Mouse (Mus musculus): ENCODE data around the gene Hoxd4. TPM values are rescaled to one million over a fixed set of nuclear protein-coding genes. Genes with fewer than 3 reads are reported as not detected.

Gene Hoxd4
- polyA plus RNA-seq, 1 experiment from 2014 or later, result not detected

GRCm38 (mm10) chr2:74705467-74706089 lies 6.2 kb upstream of the Hoxd4 start:
- H3K4me2 ChIP-seq (replicated peaks), result peak overlapping the region; percentile 53
- H3K9ac ChIP-seq (replicated peaks), result 0 out of 2 replicates have a peak overlapping the region, but pooled peaks have one; percentile 20
- WGBS, result under 1% methylated on average over 77 of the region's 85 CpGs
- no peak overlapping the region for H3K27ac ChIP-seq (replicated peaks)
- H3K9me3 ChIP-seq, result no peaks in the 10 kb centered on the region
- H3K4me1 ChIP-seq, result peaks cover 13% of the 10 kb centered on the region
- H3K27me3 ChIP-seq, result peaks cover 92% of the 10 kb centered on the region
- H3K4me3 ChIP-seq, result peak overlapping the region; percentile 38
- H3K36me3 ChIP-seq, result no peaks in the 10 kb centered on the region
- peak; percentile 38; the same call in 1 of the 2 replicates for ATAC-seq (ENCODE audit: low FRiP score, low read depth)

- Histone ChIP-seq H3K36me3 (no peaks in the 10 kb centered on the region), H3K4me2 (replicated peaks) (no peak overlapping the region), H3K9ac (replicated peaks) (no peak overlapping the region), H3K4me3 (no peak overlapping the region), H3K27ac (replicated peaks) (no peak overlapping the region), H3K9me3 (no peaks in the 10 kb centered on the region), H3K4me1 (peaks cover 13% of the 10 kb centered on the region), H3K27me3 (peaks cover 92% of the 10 kb centered on the region)
- ATAC-seq (ENCODE audit: low FRiP score, low read depth), result no peak
- 2% methylated on average over 13 of the region's 13 CpGs for WGBS
Observed at GRCm38 (mm10) chr2:74706393-74706960, 5.3 kb upstream of the Hoxd4 start.

- Histone ChIP-seq H3K27ac (replicated peaks) (no peak overlapping the region), H3K36me3 (no peaks in the 10 kb centered on the region), H3K4me2 (replicated peaks) (no peak overlapping the region), H3K4me1 (peaks cover 19% of the 10 kb centered on the region), H3K4me3 (no peak overlapping the region), H3K27me3 (peaks cover 97% of the 10 kb centered on the region), H3K9ac (replicated peaks) (no peak overlapping the region), H3K9me3 (no peaks in the 10 kb centered on the region)
- WGBS, result 7% methylated on average over 7 of the region's 7 CpGs
- ATAC-seq (ENCODE audit: low FRiP score, low read depth), result no peak
Observed at GRCm38 (mm10) chr2:74707599-74707998, 4.1 kb upstream of the Hoxd4 start.

DNA sequence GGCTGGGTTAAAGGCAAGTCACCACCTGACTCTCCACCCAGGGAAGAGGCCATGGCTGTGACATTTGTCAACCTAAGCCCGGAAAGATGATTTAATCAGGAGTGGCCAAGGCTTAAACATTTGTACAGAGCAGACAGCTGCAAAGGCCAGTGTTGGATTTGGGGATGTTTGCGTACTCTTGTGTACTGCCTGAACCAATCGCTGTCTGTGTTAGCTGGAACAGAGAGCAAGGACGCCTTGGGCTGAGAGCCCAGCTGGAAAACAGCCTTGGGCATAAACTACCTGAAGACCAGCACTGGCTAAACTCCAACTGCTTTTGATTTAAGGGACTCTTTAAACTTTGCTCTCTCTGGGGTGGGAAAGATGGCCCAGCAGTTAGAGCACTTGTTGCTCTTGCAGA lies 3.1 kb upstream of the Hoxd4 start:
- no peak overlapping the region for H3K4me3 ChIP-seq
- ATAC-seq (ENCODE audit: low FRiP score, low read depth), result no peak
- no peak overlapping the region for H3K4me2 ChIP-seq (replicated peaks)
- peaks cover 19% of the 10 kb centered on the region for H3K4me1 ChIP-seq
- H3K9me3 ChIP-seq, result no peaks in the 10 kb centered on the region
- no peak overlapping the region for H3K9ac ChIP-seq (replicated peaks)
- no peaks in the 10 kb centered on the region for H3K36me3 ChIP-seq
- H3K27ac ChIP-seq (replicated peaks), result no peak overlapping the region
- 5% methylated on average over 4 of the region's 4 CpGs for WGBS
- H3K27me3 ChIP-seq, result peaks cover 97% of the 10 kb centered on the region

- no peaks in the 10 kb centered on the region for H3K36me3 ChIP-seq
- no peak overlapping the region for H3K9ac ChIP-seq (replicated peaks)
- ATAC-seq (ENCODE audit: low FRiP score, low read depth), result no peak
- H3K27ac ChIP-seq (replicated peaks), result no peak overlapping the region
- no peak overlapping the region for H3K4me2 ChIP-seq (replicated peaks)
- no peak overlapping the region for H3K4me3 ChIP-seq
- H3K4me1 ChIP-seq, result peaks cover 17% of the 10 kb centered on the region
- 5% methylated on average over 5 of the region's 5 CpGs for WGBS
- H3K27me3 ChIP-seq, result peaks cover 97% of the 10 kb centered on the region
- H3K9me3 ChIP-seq, result no peaks in the 10 kb centered on the region
Observed at GRCm38 (mm10) chr2:74709465-74710419, 2.0 kb upstream of the Hoxd4 start.

- no peaks in the 10 kb centered on the region for H3K9me3 ChIP-seq
- no peak overlapping the region for H3K4me3 ChIP-seq
- H3K36me3 ChIP-seq, result no peaks in the 10 kb centered on the region
- H3K27me3 ChIP-seq, result peaks cover 97% of the 10 kb centered on the region
- H3K4me1 ChIP-seq, result peaks cover 9% of the 10 kb centered on the region
- no peak overlapping the region for H3K27ac ChIP-seq (replicated peaks)
- no peak overlapping the region for H3K9ac ChIP-seq (replicated peaks)
- no peak for ATAC-seq (ENCODE audit: low FRiP score, low read depth)
- no peak overlapping the region for H3K4me2 ChIP-seq (replicated peaks)
- 3% methylated on average over 16 of the region's 16 CpGs for WGBS
Observed at GRCm38 (mm10) chr2:74710929-74711543, 693 bp upstream of the Hoxd4 start.

GRCm38 (mm10) chr2:74713239-74714150 lies 1.8 kb downstream of the Hoxd4 start:
- Histone ChIP-seq H3K27ac (replicated peaks) (no peak overlapping the region), H3K27me3 (peaks cover 99% of the 10 kb centered on the region), H3K36me3 (no peaks in the 10 kb centered on the region), H3K4me2 (replicated peaks) (no peak overlapping the region), H3K4me1 (peaks cover 10% of the 10 kb centered on the region), H3K4me3 (no peak overlapping the region), H3K9ac (replicated peaks) (no peak overlapping the region), H3K9me3 (no peaks in the 10 kb centered on the region)
- WGBS, result 5% methylated on average over 19 of the region's 19 CpGs
- ATAC-seq (ENCODE audit: low FRiP score, low read depth), result no peak

- no peak overlapping the region for H3K4me3 ChIP-seq
- H3K4me1 ChIP-seq, result peaks cover 10% of the 10 kb centered on the region
- no peaks in the 10 kb centered on the region for H3K9me3 ChIP-seq
- H3K27ac ChIP-seq (replicated peaks), result no peak overlapping the region
- H3K4me2 ChIP-seq (replicated peaks), result no peak overlapping the region
- 2% methylated on average over 18 of the region's 18 CpGs for WGBS
- no peaks in the 10 kb centered on the region for H3K36me3 ChIP-seq
- H3K27me3 ChIP-seq, result peaks cover 99% of the 10 kb centered on the region
- no peak overlapping the region for H3K9ac ChIP-seq (replicated peaks)
- no peak for ATAC-seq (ENCODE audit: low FRiP score, low read depth)
Observed at GRCm38 (mm10) chr2:74714156-74714789, 2.5 kb downstream of the Hoxd4 start.

DNA sequence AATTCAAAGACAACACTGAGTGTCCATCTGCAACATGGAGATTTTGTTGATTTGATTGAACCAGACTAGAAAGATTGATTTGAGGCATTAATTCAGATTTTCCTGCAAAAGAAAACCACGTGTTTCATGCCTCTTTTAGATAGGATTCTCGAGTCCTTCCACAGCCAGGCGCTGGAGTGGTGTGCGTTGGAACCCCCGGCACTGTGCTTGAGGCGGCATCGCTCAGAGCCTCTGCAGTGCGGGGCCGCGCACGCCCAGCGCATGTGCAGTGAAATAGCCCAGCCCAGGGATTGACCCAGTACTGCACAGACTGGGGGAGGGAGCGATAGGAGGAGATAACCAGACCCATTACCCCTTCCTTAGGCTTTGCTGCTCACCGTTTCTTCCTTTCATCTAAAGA lies 3.2 kb downstream of the Hoxd4 start:
- H3K4me1 ChIP-seq, result peaks cover 10% of the 10 kb centered on the region
- H3K4me3 ChIP-seq, result no peak overlapping the region
- ATAC-seq (ENCODE audit: low FRiP score, low read depth), result no peak
- WGBS, result 0% methylated on average over 14 of the region's 14 CpGs
- no peak overlapping the region for H3K27ac ChIP-seq (replicated peaks)
- H3K27me3 ChIP-seq, result peaks cover 99% of the 10 kb centered on the region
- no peaks in the 10 kb centered on the region for H3K36me3 ChIP-seq
- no peaks in the 10 kb centered on the region for H3K9me3 ChIP-seq
- H3K4me2 ChIP-seq (replicated peaks), result no peak overlapping the region
- no peak overlapping the region for H3K9ac ChIP-seq (replicated peaks)

DNA sequence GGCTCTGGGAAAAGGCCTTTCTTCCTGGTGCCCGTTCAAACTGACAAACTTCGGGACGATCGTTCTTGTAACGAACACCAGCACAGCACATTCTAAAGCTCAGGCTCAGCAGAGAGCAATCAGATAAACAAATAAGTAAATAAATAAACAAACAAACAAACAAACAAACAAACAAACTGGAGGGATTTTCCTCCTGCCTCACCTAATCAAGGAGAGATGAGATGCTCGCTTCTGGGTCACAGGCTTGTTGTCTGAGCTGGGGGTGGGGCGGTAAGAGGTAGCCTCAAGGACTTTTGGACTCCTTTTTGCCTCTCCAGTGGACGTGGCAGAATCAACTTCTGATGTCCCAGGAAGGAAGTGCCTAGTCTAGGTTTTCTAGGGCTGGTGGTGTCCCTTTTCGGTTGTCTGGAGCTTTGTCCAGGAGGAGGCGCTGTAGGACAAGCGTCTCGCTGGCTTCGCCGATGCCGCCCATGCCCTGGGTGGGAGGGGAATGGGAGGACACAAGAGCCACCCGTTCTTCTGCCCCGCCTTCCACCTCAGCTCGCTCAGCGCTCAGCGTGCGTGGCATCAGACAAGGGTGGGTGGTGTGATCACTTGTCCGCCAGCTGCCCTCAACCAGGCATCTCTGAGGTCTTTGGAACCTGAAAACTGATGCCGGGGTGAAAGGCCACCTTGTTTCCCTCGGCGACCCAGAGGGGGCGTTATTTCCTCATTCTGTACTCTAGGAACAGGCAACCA lies 3.9 kb downstream of the Hoxd4 start:
- Histone ChIP-seq H3K36me3 (no peaks in the 10 kb centered on the region), H3K4me2 (replicated peaks) (peak overlapping the region; percentile 45), H3K27ac (replicated peaks) (no peak overlapping the region), H3K9ac (replicated peaks) (no peak overlapping the region), H3K27me3 (peaks cover 99% of the 10 kb centered on the region), H3K4me3 (peak overlapping the region; percentile 18; the same call in 1 of the 2 replicates), H3K9me3 (no peaks in the 10 kb centered on the region), H3K4me1 (peaks cover 10% of the 10 kb centered on the region)
- ATAC-seq (ENCODE audit: low FRiP score, low read depth), result peak; percentile 79
- WGBS, result 3% methylated on average over 26 of the region's 26 CpGs

All from midbrain, embryonic 12.5 days (tissue).